Mouse (Mus musculus) frontal cortex, postnatal 36 days (tissue): ENCODE measurements around the gene Abcc4.
A peak's percentile ranks its signal among the peaks of the same experiment; 100 is the strongest.

Source experiments
- DNase-seq, 2 experiments: peaks; one replicate each; pipeline ENCODE4 v3.0.0; 2022; ENCODE audit warnings: low spot score in 2 of 2

The Abcc4 gene

GRCm38 (mm10) chr14:118506591-118507146 lies 199.3 kb downstream of the Abcc4 start:
- DNase-seq, result no peak

GRCm38 (mm10) chr14:118496767-118497166 lies 209.3 kb downstream of the Abcc4 start:
- no peak for DNase-seq

GRCm38 (mm10) chr14:118495458-118495857 lies 210.6 kb downstream of the Abcc4 start:
- DNase-seq, result no peak

- DNase-seq, result no peak
Observed at GRCm38 (mm10) chr14:118491708-118492107, 214.3 kb downstream of the Abcc4 start.

- no peak for DNase-seq
Observed at GRCm38 (mm10) chr14:118491300-118491699, 214.7 kb downstream of the Abcc4 start.

GRCm38 (mm10) chr14:118490525-118490924 lies 215.5 kb downstream of the Abcc4 start:
- no peak for DNase-seq

- no peak for DNase-seq
Observed at GRCm38 (mm10) chr14:118486349-118486748, 219.7 kb downstream of the Abcc4 start.

DNA sequence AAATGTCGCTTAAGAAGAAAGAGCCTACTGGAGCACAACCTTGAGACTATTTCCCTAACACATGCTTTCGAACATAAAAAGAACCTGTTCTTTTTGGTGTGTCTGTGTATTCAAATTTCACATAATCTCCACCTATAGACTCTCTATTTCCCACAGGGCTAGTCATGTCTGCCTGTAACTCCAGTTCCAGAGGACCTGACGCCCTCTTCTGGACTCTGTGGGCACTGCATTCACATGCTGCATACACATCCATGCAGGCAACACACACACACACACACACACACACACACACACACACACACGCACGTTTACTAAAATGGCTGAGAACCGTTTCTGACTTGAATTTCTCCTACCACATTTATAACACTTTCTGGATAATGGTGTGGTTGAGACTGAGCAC lies 220.4 kb downstream of the Abcc4 start:
- no peak for DNase-seq

DNA sequence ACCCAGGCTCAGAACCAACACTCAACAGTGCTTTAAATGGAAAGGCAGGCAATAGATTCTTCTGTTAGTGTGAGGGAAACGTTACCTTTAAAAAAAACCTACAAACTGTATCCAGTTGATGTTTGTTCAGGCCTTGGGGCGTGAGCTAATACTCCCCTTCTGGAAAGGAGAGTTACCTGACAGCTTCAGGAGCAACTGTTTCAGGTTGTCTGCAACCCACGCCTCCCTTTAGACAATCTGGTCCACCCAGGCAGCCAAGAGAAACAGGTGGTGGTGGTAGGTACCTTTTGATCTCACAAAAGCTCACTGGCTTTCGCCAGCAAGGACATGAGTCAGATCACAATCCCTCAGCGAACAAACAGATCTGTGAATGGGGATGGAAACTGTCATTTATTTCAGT lies 223.7 kb downstream of the Abcc4 start:
- DNase-seq, result no peak

DNA sequence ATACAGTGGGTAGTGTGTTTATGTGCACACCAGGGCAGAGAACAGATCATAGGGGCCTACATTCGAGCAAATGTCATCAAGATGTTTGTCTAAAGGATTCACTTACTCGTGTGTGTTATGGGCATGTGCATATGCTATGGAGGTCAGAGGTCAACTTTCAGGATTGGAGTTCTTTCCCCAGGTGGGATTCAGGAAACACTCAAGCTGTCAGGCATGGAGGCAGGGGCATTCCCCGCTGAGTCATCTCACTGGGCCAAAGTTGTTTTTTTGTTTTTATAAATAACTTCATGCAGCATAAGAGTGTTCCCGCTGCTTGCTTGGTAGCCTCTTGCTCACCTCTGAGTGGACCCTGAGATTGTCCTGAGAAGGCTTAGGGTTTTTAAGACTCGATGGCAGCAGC lies 224.2 kb downstream of the Abcc4 start:
- no peak for DNase-seq

GRCm38 (mm10) chr14:118476329-118476728 lies 229.7 kb downstream of the Abcc4 start:
- DNase-seq, result no peak

DNA sequence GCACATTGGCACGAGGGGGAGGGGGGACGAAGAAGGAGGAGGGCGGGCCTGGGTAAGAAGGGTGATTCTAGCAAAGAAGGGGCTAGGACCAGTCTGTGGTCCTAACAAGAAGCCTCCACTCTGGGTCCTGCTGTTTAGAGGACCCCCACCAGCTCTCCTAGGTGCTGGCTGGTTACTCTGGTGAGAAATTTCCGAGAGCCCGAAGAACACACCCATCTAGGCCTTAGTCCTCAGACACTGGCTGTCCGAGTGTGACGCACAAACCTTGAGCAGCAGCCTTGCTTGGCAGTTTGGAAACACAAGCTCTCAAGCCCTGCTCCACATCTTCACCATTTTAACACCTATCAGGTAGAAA lies 230.9 kb downstream of the Abcc4 start:
- no peak for DNase-seq

DNA sequence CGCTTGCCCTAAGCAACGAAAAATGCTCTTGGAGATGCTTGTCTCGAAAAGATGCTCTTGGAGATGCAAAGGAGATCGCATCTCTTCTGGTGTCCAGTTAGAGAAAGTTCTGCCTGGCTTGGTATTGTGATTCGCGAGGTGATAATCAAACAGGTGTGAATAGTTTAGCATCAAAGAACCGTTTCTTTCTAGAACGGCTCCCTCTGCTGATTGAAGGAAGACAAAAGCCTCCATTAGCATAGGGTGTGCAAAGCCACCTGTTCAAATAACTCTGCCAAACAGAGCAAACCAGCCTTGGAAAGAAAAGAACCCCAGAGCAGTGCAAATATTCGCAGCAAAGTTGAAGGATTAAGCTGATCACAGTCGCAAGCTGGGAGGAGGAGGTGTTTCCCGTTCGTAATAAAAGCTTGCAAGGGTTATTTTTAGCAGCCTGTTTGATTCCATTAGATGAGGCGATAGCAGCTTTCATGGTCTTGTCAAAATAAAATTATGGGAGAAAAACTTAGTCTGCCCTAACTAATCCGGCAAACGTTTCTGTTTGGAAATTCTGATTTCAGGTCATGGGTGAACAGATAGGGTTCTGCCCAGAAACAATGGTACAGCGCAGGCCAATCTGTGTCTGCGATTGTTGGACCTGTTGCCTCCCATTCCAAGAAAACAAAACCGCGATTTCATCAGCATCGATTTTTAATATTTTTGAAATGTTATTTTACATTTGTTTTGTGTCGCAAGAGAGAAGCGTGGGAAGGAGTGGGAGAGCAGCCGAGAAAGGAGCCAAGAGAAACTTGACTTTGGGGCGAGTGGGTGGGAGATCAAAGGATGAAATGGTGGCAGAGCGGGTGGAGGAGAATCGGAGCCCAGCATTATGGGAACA lies 231.6 kb downstream of the Abcc4 start:
- peak in 1 of 2 experiments; percentile 19 for DNase-seq

- DNase-seq, result peak; percentile 22 to 31
Observed at GRCm38 (mm10) chr14:118473831-118474193, 232.2 kb downstream of the Abcc4 start.

DNA sequence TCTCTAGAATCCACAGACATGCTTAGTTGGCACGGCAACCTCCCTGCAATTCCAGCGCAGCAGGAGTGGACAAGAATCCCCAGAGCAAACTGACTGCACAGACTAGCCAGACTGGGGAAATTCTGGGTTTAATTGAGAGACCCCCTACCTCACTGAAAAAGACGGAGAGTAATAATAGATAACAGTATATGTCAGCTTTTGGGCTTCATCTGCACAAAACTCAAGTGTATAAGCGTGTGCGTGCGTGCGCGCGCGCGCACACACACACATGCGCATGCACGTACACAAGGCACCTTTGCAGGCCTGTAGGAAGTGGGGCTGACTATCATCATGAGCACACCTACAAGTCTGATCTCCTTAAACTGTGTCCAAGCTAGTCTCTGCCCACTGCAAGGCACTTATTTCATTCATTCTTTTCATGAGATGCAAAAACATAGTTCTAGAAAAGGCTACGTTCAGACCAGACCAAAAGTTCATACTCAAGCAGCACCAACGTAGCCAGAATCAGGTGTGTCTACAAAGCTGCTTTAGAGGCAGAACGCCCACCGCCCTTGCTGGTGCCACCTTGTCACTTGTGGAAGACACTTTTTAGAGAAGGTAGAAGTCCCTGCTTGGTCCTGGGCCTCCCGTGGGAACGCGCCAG lies 232.7 kb downstream of the Abcc4 start:
- no peak for DNase-seq

GRCm38 (mm10) chr14:118465331-118465730 lies 240.7 kb downstream of the Abcc4 start:
- DNase-seq, result no peak

DNA sequence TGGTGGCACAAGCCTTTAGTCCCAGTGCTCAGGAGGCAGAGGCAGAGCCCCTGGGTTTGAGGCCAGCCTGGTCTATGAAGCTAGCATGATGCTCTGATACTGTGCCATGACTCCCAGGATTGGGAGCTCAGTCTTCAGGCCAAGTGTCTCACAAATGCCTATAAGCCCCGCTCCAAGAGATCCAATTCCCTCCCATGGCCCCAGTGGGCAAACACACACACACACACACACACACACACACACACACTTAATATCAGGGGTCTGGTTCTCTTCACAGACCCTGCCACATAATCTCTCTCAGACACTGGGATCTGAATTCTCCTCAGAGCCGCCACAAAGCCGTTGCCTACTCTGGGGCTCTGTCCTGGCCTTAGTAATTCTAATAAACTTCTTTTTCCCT lies 241.6 kb downstream of the Abcc4 start:
- no peak for DNase-seq

GRCm38 (mm10) chr14:118452572-118452971 lies 253.4 kb downstream of the Abcc4 start:
- DNase-seq, result no peak

DNA sequence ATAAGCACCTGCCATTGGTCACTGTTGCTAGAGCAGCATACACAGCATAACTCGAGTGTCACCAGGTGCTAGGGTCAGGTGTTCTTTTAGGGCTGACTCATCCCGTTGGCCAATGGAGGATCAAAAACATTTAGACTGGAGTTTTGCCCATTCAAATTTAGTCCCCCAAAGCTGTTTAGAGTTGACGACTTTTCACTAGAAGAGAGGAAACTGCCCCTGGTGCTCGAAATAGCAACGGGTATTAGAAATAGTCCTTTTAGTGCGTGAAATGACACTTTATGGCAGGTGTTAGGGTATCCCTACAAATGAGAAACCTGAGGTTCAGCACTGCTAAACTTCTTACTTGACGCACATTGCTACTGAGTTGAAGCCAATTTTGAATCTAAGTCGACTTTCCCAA lies 265.9 kb downstream of the Abcc4 start:
- no peak for DNase-seq

DNA sequence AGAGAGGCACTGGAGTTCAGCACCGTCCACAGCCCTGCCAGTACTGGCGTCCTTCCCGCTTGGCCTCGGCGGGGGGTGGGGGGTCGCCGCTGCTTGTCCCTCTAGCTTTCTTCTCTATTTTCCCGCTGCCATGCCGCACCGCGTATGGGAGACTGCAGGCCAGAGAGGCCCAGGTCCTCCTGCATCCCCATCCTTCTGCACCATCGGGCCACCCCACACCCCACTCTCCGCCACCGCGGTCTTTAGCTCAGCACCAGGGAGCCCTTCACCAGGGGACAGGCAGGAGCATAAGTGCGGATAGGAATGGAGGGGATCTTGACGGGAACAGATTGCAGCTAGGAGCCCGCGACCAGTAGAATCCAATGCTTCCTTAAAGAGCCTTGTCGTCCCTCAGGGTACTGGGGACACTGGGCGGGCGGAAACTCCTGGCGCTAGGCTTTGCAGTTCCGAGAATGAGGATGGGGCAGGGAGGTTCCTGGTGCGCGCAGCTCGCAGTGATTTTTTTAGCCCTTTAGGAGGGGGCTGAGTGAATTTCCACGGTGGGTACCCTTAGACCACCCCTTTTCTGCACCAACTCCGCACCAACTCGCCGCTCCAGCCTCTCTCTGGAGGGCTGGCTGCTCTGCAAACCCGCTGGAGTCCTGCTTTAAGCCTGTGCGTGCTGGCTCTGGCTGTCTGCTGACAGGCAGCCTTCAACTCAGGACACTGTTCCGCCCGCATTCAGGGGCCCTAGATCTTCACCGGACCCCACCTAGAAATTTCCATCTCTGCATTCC lies 268.7 kb downstream of the Abcc4 start:
- DNase-seq, result peak; percentile 9 to 35

- DNase-seq, result peak; percentile 22 to 38
Observed at GRCm38 (mm10) chr14:118436791-118437155, 269.2 kb downstream of the Abcc4 start.

GRCm38 (mm10) chr14:118435676-118436330 lies 270.2 kb downstream of the Abcc4 start:
- DNase-seq, result no peak
